Mouse (Mus musculus) thymus, adult 2 months (tissue): ENCODE measurements around the gene Klhl2.

Source experiments
- CTCF ChIP-seq: fragments of 200-500 bp; IDR thresholded peaks from 2 replicates; pipeline ENCODE4 v1.5.1; 2012; ENCODE audit warnings: mild to moderate bottlenecking, control low read depth, low read length, moderate library complexity, borderline replicate concordance; ENCODE audit not compliant: control insufficient read depth, poor library complexity, insufficient read depth; ENCODE audit errors: extremely low read depth
- POLR2A ChIP-seq: fragments of 200-500 bp; IDR thresholded peaks from 2 replicates; pipeline ENCODE4 v1.6.1; 2012; ENCODE audit warnings: mild to moderate bottlenecking, low read length, control low read depth, moderate library complexity; ENCODE audit not compliant: control insufficient read depth, poor library complexity, insufficient read depth; ENCODE audit errors: extremely low read depth

DNA sequence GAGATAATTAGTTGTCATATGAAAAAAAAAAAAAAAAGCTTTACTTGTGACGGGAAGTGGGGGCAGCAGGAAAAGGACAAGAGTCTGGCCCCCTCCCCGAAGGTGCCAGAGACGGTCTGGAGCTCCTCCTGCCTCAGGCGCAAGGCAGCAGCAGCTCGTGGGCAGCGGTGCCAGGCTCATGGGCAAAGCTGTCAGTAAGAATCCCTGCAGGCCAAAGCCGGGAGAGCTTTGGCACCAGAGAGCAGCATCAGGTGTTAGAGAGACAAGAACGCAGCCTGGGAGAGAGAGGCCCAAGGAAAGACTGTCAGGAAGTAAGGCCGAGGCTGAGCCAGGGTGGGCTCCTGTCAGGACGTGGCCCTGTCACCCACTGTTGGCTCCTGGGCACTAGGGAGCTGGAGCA is 22.5 kb downstream of the Klhl2 start:
- TF ChIP-seq POLR2A, result no peak
- no peak for TF ChIP-seq CTCF
